Mouse (Mus musculus) MEL (cell line): Measurements from ENCODE around the gene Adgrf3.

Experiments
- CHD1 ChIP-seq: IDR thresholded peaks from 2 replicates; pipeline ENCODE4 v1.6.1; 2012; ENCODE audit warnings: low read depth, mild to moderate bottlenecking, inconsistent platforms, low read length, improper control_type of control experiment
- ELF1 ChIP-seq: IDR thresholded peaks from 2 replicates; pipeline ENCODE4 v1.6.1; 2014; ENCODE audit warnings: low read depth, mild to moderate bottlenecking, inconsistent platforms, low read length, improper control_type of control experiment, moderate library complexity

DNA sequence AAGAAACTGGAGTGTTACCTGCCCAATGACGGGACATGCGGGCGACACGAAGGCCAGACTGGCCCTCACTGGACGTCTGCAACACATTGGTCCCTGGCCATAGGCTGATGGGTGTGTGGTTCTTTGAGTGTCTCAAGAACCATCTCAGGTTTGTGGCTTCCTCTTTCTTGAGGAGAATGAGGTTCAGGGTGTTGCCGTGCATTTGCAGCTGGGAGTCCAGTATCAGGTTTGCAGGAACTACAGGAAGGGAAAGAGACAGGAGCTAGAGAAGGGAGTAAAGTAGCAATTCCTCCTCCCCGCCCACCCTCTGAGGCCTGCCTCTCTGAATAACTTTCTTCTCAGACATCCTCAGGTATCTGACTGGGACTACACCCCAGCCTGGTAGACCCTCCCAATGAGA, 3.3 kb downstream of the Adgrf3 start:
- no peak for TF ChIP-seq ELF1
- no peak for TF ChIP-seq CHD1
